Mouse (Mus musculus) layer of hippocampus, postnatal 14 days (tissue): ENCODE data around the gene Daam2. TPM values are rescaled to one million over a fixed set of nuclear protein-coding genes. Genes with fewer than 3 reads are reported as not detected.

ENCODE experiments used
- DNase-seq, 2 experiments: peaks; one replicate each; pipeline ENCODE4 v3.0.0; 2021 to 2022; ENCODE audit warnings: low spot score in 2 of 2, mixed read lengths in 1 of 2
- long read RNA-seq, 2 experiments: library from polyadenylated mRNA; stranded (forward); transcript quantifications; one replicate each; pipeline ENCODE4 v2.0.0; 2021
- total RNA-seq, 2 experiments: library from RNA; stranded (reverse); gene quantifications; 2 replicates each; pipeline ENCODE4 v1.2.3; 2021

Gene Daam2
- total RNA-seq = 10 to 100 TPM; 62.8 to 73.6 TPM
- long read RNA-seq, experiment 1, partial matches to known transcripts = 2 of 13 reads
- long read RNA-seq, experiment 1, other reads (novel, unspliced or antisense) = 11 of 13 reads
- long read RNA-seq, experiment 2, partial matches to known transcripts = 7 of 33 reads
- long read RNA-seq, experiment 2, other reads (novel, unspliced or antisense) = 26 of 33 reads

- peak; percentile 55 to 65 for DNase-seq
Measured at GRCm38 (mm10) chr17:49563830-49564470, at the start of gene Daam2. TSS of gene Daam2 (minus strand) at chr17:49564343.

GRCm38 (mm10) chr17:49610296-49610695 is 46.2 kb upstream of the Daam2 start:
- DNase-seq = no peak

- DNase-seq = no peak
Measured at GRCm38 (mm10) chr17:49607351-49608027, 43.3 kb upstream of the Daam2 start.

GRCm38 (mm10) chr17:49605397-49605796 is 41.3 kb upstream of the Daam2 start:
- no peak for DNase-seq

DNA sequence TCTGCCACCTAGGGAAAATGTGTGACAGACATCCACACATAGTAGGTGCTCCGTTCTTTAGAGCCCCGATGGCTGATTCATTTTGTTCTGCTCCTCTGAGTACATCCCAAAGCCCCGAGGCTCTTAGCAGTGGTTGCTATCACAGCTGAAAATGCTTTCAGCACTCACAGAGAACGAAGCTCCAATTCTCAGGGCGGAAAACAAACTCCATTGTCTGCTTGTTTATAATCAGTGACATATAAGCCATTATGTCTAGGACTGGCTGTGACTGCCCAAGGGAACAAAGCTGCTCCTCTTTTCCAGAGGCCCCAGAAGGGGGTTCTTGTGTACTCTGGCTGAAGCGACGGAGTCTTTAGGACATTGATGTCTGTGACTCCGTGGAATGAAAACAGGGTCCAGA is 25.9 kb upstream of the Daam2 start:
- DNase-seq = no peak

DNA sequence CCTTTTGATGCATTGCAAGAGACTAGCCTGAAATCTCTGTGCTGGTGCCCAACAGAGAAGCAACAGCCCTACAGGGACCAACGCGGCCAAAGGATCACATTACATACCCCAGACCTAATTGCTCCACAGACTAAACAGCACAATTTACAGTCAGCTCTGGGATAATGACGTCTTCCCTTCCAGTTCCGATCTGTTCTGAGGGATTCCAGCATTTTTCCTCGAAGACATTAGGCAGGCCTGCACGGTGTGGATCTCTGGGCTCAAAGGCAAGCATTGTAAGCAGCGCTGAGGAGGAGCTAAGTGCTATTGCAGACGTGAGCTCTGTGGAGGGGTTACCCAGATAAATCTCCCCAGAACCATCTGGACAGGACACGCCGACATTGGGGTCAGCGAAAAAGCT is 18.3 kb upstream of the Daam2 start:
- no peak for DNase-seq

GRCm38 (mm10) chr17:49577321-49577720 is 13.2 kb upstream of the Daam2 start:
- DNase-seq = no peak

- DNase-seq = no peak
Measured at GRCm38 (mm10) chr17:49568717-49569116, 4.6 kb upstream of the Daam2 start.

DNA sequence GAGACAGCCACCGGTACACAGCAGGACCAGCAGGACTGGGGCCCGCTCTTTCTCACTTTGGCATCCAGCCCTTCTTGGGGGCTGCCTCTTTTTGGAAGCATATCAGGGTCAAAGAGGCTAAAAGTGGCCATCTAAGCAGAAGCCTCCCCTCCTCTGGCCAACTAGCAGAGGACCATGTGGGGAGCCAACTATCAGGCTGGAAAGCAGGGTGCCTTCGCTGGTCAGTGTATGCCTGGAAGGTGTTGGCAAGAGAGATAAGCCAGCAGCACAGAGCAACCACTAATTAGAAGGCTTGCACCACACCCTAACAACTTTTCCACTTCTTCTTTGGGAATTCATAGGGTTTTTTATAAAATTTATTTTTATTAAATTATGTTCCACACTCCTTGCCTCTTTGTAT is 346 bp upstream of the Daam2 start:
- no peak for DNase-seq

DNA sequence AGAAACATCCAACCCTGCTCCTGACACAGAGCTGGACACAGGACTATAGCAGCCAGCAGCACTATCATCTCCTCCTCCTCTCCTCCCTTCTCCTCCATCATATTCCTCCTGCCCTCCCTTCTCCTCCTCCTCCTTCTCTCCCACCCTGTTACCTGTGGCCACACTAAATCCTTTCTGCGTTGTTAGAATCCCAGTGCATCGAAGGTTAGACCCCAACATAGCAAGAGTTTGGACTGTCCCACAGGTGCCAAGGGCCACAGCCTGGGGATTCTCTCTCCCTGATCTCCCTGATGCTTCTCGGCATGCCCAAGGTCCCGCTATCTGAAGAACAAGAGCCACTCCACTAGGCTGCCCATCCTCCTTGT is 745 bp downstream of the Daam2 start:
- no peak for DNase-seq

GRCm38 (mm10) chr17:49562701-49563415 is 1.3 kb downstream of the Daam2 start:
- DNase-seq = no peak

DNA sequence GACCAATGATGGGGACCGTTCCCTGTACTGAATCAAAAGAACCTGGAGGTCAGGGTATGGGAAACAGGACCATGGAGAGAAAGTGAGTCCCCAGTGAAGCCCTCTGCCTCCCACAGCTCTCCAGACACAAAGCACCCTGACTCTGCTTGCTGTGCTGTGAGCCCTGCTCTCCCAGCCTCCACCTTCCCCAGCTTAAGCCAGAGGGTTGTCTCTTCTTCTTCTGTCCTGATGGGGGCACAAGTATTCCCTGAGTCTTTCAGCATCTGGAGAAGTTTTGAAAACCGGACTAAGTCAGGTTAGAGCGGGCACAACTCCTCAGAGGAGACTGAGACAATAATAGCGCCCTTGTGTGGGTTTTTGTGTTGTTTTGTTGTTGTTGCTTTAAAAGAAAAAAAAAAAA is 2.2 kb downstream of the Daam2 start:
- no peak for DNase-seq

- DNase-seq = no peak
Measured at GRCm38 (mm10) chr17:49559786-49560289, 4.3 kb downstream of the Daam2 start.

- no peak for DNase-seq
Measured at GRCm38 (mm10) chr17:49556169-49556568, 8.0 kb downstream of the Daam2 start.

GRCm38 (mm10) chr17:49551991-49552390 is 12.2 kb downstream of the Daam2 start:
- DNase-seq = no peak

GRCm38 (mm10) chr17:49551465-49551864 is 12.7 kb downstream of the Daam2 start:
- DNase-seq = no peak

DNA sequence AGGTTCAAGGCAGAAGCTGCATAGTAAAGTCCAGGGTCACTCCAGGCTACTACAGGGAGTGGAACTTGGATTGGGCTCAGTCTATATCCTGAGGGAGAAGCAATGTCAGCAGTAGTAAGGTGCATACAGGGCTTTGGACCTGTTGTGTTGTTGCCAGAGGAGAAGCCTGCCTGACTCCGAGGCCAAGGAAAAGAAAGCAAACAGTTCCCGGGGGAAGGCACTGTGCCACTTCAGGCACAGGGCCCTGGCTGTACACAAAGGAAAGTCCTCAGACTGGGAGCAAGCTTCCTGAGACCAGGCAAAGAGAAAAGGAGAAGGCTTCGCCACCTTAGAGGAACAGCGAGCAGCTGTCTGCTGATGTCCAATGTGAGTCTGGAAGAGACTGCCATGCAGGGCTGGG is 18.1 kb downstream of the Daam2 start:
- peak; percentile 28 to 55 for DNase-seq

DNA sequence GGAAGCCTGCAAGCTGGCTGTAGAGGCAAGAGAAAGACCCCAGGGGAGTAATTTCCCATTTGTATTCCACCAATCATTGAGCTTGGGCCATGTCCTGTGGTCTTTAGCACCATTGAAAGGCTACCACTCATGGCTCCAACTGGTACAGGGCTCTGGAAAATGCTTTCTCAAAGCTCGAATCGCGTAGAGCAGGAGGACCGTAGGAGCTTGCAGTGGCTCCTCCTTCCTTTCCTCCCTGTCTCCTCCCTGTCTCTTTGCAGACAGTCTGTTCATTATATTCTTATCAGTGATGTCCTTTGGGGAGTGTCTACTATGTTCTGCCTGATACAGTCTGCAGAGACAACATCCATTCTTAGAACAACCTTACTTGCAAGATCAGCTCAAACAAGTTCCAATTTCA is 18.7 kb downstream of the Daam2 start:
- DNase-seq = no peak

DNA sequence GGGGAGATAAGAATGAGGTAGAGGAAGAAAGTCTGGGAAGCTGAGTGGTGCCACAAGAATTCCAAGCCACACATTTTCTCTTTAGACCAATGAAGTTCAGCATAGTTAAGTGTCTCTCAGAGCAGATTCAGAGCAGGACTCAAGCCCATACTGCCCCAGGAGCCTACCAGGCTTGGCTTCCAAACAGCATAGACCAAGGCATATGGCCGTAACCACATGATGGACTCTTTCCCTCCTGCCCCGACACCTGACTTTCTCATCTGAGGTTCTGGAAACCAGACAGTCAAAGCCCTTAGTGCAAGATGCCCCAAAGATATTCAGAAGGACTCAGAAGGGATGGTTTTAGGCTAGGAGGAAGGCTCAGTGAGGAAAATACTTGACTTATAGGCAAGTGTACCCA is 19.6 kb downstream of the Daam2 start:
- DNase-seq = no peak

- no peak for DNase-seq
Measured at GRCm38 (mm10) chr17:49540706-49541105, 23.4 kb downstream of the Daam2 start.

- DNase-seq = peak in 1 of 2 experiments; percentile 88
Measured at GRCm38 (mm10) chr17:49539204-49539603, 24.9 kb downstream of the Daam2 start.

DNA sequence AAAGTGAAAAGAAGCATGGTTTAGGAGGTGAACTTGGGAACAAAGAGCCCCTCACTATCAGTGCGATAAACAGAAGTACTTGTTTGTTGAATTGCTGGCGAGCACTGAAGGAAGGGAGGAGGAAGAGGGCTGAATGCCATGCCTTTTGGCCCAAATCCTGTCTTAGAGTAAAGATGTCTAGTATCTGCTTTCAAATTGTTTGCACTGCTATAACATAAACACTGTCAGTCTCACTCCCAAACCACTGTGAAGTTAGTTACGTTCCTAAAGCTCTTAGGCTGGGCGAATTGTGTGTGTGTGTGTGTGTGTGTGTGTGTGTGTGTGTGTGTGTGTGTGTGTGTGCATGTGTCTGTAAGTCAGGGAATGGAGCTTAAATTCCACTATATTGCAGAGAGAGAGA is 28.6 kb downstream of the Daam2 start:
- no peak for DNase-seq
